Mouse (Mus musculus) heart, adult 8-10 months (tissue): ENCODE results near the gene H2-M10.2. TPM values are rescaled to one million over a fixed set of nuclear protein-coding genes. Genes with fewer than 3 reads are reported as not detected.
"Not testable (repeated sequence)": the region's sequence is repeated elsewhere in the genome, so short reads cannot be mapped to it uniquely, and the experiment has no call there.

Experiments
- DNase-seq: peaks from one replicate; pipeline ENCODE4 v3.0.0; 2022; ENCODE audit warnings: low spot score
- total RNA-seq, 4 experiments: library from RNA; stranded (reverse); gene quantifications; 2 replicates each; pipeline ENCODE4 v1.2.4; 2022

Gene H2-M10.2
- total RNA-seq, 4 experiments from 2014 or later, result not detected

DNA sequence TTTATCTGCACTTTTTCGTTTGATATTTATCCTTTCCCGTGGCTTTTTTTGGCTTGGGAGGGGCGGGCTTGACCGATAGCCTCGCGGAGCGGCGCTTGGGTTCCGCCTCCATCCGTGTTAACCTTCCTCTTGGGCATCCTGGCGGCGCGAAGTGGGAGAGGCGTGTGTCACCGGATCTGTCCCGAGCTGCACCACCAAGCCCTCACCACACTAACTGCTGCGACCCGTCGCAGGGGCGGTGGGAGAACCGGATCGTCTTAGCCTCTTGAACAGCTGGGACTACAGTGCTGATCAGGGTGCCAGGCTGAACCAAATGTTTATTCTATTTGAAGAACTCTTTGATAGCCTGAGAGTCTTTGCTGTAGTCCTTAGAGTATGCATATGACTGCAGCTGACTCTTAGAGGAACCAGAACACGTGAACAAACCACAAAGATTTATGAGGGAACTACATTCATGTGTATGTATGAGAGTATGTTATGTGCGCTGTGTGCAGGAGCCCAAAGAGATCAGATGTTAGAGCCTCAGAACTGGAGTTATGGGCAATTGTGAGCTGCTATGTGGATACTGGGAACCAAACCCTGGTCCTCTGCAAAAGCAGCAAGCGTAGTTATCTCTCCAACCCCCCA, 33.9 kb downstream of the H2-M10.2 start:
- DNase-seq, result no peak

DNA sequence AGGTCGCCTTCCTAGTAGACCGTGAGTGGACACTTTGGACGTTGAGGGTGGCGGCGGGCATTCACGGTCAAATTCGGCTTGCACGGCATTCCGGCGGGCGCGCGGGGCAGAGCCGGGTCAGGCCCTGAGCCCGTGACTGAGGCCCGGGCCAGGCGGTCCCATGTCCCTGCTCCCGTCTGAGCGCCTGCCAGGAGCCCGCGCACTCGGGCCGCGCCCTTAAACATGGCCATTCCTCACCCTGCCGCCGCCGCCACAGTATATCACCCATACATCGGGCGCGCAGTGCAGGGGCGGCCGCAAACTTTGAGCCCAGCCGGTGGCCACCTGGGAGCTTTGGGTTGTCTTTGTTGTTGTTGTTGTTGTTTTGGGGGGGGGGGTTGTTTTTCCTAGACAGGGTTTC, 37.4 kb downstream of the H2-M10.2 start:
- no peak for DNase-seq

DNA sequence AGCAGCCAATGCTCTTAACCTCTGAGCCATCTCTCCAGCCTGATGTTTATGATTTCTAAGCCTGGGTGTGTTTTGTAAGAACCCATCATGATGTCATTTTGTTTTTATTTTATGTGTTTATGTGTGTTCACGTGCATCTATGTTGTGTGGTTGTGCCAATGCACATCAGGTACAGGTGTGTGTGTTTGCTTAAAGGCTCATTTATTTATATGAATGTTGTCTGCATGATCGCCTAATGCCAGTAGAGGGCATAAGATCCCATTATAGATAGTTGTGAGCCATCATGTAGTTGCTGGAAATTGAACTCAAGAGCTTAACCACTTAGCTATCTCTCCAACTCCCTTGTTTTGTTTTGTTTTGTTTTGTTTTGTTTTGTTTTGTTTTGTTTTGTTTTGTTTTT, 40.5 kb downstream of the H2-M10.2 start:
- DNase-seq, result no peak

DNA sequence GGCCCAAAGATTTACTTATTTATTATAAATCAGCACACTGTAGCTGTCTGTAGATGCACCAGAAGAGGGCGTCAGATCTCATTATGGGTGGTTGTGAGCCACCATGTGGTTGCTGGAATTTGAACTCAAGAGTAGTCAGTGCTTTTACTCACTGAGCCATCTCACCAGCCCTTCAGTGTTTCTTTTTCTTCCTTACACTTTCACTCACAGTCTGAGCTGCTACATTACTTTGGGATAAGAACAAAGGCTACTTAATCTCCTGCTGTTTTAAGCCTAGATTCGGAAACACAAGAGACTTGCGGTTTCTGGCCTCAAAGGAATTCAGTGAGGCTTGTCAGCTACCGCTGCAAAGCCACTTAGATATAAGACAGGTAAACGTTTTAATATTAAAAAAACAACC, 42.3 kb downstream of the H2-M10.2 start:
- no peak for DNase-seq

DNA sequence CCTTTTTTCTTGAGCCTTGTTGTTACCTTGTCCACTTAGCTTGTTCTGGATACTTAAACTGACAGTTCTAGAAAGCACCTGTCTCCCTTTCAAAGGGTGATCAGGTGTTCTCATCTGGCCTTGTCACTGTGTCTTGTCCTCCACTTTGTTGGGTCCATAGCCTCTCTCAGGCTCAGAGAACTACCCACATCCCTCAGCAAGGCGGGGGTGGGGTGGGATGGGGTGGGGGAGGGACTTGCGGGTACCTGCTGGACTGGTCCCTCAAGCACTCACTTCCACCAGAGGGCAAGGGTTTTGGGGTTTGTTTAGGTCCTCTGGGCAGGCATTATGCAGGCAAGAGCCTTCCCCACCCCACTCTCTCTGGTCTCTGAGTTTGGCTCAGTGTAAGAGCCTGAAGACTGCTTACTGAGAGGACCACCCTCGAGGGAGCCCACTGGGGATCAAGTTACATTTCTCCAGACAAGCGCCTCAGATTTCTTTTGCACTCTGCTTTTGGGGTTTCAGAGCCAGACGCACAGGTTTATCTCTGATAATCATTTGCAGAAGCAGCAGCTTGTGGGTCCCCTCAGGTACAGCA, 45.6 kb downstream of the H2-M10.2 start:
- no peak for DNase-seq

DNA sequence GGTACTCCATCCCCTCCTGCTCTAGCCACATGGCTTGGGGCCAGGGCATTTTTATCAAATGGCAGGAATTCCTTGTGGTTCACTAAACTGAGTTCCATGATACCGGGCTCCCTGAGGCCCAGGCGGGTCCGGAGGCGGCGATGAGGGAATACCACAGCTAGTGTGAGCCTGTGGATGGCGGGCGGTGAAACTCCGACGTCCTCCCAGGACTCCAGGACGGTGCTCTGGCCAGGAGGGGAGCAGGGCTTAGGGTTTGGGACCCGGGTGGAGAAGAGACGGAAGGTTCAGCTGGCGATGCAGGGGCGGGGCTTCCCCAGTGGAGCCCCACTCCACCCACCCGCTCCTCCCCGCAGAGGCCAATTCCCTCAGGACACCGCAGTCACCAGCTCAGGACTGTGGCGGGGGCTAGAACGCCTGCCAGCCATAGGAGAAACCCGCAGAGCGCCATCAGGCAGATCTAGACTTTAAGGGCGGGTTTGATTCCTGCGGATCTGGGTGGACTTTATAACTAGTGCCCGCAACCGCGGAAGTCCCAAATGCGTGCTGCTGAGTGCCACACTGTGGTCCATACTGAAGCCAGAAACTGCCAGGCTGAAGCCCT, 48.9 kb downstream of the H2-M10.2 start:
- no peak for DNase-seq

DNA sequence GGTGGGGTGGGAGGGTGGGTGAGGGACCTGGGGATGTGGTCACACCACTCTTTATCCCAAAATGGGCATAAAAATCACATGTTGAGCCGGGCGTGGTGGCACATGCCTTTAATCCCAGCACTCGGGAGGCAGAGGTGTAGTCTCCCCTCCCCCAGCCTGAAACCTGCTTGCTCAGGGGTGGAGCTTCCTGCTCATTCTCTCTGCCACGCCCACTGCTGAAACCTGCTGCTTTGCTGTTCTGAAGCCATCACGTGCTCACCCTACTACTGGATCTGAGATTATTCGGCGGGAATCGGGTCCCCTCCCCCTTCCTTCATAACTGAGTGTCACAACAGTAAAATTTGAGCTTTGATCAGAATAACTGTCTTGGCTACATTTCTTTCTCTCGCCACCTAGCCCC, 51.0 kb downstream of the H2-M10.2 start:
- not testable (repeated sequence) for DNase-seq

Other genes starting within 250 kb of the H2-M10.2 start
- 10 to 100 TPM; 10.4 to 14.0 (median 13.0) TPM for gene H2-T22, start 243.7 kb downstream of the H2-M10.2 start, total RNA-seq
- not detected for gene Gm6034, start 243.5 kb downstream of the H2-M10.2 start, total RNA-seq
- 1 to 10 TPM; 4.0 to 5.5 (median 4.9) TPM for gene Gm11127, start 228.1 kb downstream of the H2-M10.2 start, total RNA-seq
- gene Gm19684, start 164.8 kb downstream of the H2-M10.2 start, total RNA-seq, result under 1 TPM in 3 of 4 experiments, not detected in 1; 0.19 to 0.26 (median 0.25) TPM
- gene Gm7030, start 157.1 kb downstream of the H2-M10.2 start, total RNA-seq, result under 1 TPM in 2 of 4 experiments, not detected in 2; 0.34 to 0.38 TPM
- not detected for gene Gm8909, start 118.0 kb downstream of the H2-M10.2 start, total RNA-seq
- gene H2-T3, start 96.2 kb downstream of the H2-M10.2 start, total RNA-seq, result not detected
- 10 to 100 TPM; 34.4 to 55.3 (median 45.5) TPM for gene Rpp21, start 28.4 kb downstream of the H2-M10.2 start, total RNA-seq
- gene Trim39, start 14.2 kb downstream of the H2-M10.2 start, total RNA-seq, result 1 to 10 TPM; 6.3 to 7.1 (median 6.9) TPM
- gene H2-M10.1, start 39.7 kb upstream of the H2-M10.2 start, total RNA-seq, result not detected
- gene H2-M10.3, start 81.9 kb upstream of the H2-M10.2 start, total RNA-seq, result not detected
- not detected for gene H2-M10.4, start 175.8 kb upstream of the H2-M10.2 start, total RNA-seq